Mouse (Mus musculus) spleen, postnatal 36 days (tissue): ENCODE data around the gene Ptprcap.
A peak's percentile ranks its signal among the peaks of the same experiment; 100 is the strongest.

Source experiments
- DNase-seq, 2 experiments: peaks; one replicate each; pipeline ENCODE4 v3.0.0; 2022; ENCODE audit warnings: low spot score in 2 of 2, mixed read lengths in 1 of 2

Ptprcap gene

GRCm38 (mm10) chr19:4194021-4194724 lies 40.8 kb downstream of the Ptprcap start:
- DNase-seq = no peak

DNA sequence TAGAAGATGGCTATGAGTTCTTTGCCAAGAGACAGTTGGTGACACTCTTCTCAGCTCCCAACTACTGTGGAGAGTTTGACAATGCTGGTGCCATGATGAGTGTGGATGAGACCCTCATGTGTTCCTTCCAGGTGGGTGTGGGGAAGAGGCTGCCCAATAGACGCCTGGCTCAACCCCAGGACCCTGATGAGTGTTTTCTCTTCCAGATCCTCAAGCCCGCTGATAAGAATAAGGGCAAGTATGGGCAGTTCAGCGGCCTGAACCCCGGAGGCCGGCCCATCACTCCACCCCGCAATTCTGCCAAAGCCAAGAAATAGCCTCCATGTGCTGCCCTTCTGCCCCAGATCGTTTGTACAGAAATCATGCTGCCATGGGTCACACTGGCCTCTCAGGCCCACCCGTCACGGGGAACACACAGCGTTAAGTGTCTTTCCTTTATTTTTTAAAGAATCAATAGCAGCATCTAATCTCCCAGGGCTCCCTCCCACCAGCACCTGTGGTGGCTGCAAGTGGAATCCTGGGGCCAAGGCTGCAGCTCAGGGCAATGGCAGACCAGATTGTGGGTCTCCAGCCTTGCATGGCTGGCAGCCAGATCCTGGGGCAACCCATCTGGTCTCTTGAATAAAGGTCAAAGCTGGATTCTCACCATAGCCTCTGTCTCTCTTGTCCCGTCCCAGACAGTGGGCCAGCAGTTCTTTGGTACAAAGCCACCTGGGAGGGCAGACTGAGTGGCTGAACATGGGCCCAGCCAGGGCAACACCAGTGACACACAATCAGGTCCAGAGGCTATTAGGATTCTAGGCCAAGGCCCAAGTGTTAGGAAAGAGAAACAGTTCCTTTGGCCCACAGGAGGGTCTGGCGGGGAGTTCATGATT lies 41.6 kb downstream of the Ptprcap start:
- no peak for DNase-seq

- DNase-seq = no peak
Observed at GRCm38 (mm10) chr19:4196048-4196447, 42.6 kb downstream of the Ptprcap start.

DNA sequence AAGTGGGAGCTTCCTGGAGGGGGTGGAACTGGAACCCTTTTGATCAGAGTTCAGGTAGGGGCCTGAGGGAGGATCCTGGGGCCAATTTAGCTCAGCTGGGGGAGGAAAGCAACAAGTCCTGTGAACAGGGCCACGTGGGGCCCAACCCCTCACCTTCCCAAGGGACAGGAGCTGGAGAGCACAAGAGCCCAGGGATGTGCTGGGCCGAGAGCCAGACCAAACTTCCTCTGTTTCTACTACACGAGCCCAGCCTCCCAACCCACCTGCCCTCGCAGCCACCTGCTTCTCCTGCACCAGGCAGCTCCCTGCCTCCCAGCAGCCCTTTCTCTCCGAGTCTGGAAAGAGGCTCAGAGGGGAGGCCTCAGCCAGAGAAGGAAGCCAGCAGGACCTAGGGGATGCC lies 43.1 kb downstream of the Ptprcap start:
- DNase-seq = no peak

DNA sequence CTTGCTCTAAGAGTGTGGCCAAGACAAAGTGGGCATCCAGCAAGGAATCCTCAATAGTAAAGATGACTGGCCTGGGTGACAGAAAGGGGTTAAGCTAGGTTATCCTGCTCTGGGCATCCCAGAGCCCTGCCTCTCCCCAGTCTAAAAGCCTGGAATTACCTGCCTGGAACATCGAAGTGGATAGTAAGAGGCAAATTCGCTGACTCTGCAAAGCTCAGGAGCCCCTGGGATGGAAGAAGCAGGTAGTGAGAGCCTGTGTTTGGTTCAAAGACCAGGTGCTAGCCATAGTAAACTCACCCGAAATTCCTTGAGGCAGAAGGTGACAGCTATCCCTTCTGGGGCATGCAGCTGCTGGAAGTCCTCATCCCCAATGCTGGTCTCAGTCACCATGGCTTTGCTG lies 43.8 kb downstream of the Ptprcap start:
- no peak for DNase-seq

DNA sequence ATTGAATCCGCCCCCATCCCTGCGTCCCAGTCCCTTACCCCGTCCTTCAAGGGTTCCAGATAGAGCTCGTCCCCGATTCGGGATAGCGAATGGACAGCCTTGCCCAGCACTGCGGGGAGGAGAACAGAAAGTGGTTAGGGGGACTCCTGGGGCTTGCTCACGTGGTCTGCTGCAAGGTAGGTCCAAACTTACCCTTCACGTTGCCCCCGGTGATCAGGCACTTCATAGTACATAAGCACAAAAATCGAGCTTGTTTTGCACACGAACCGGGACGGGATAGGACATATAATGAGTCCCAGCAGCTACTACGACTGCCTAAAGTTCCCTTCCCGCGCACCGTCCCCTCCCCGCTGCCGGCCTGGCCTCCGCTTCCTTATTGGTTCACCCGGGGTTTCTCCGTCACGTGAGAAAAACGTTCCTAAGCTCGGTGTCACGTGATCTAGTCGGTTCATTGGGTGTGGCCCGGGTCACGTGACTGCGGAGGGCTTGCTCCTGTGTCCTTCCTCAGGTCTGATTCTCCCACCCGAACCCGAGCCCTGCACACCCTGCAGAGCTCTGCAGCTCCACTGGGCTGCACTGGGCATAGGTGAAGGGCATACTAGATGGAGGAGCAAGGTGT lies 48.0 kb downstream of the Ptprcap start, which contains the start of gene Rad9a:
Gene Rad9a, minus strand, starts transcription at position 372 of the 619 bp plus-strand sequence.
- DNase-seq = peak; percentile 97 to 99

DNA sequence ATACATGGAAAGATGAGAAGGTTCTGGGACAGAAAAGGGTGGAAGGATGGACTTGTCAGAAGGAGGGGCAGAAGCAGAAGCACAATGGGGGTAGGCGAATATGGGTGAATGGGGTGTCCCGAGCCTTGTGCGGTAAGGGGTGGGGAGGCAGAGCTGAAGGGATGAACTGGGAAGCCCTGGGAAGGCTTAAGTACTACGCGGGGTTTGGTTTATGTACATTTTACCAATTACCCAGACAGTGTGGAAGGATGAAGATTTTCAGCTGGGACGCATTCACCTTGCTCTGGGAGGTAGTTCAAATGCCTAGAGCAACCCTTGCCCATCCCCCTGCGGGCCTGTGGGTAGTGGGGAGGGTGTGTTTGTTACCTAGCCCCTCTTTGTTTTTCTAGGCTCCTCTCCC lies 48.7 kb downstream of the Ptprcap start:
- DNase-seq = no peak

GRCm38 (mm10) chr19:4203148-4203547 lies 49.7 kb downstream of the Ptprcap start:
- peak; percentile 65 to 72 for DNase-seq

DNA sequence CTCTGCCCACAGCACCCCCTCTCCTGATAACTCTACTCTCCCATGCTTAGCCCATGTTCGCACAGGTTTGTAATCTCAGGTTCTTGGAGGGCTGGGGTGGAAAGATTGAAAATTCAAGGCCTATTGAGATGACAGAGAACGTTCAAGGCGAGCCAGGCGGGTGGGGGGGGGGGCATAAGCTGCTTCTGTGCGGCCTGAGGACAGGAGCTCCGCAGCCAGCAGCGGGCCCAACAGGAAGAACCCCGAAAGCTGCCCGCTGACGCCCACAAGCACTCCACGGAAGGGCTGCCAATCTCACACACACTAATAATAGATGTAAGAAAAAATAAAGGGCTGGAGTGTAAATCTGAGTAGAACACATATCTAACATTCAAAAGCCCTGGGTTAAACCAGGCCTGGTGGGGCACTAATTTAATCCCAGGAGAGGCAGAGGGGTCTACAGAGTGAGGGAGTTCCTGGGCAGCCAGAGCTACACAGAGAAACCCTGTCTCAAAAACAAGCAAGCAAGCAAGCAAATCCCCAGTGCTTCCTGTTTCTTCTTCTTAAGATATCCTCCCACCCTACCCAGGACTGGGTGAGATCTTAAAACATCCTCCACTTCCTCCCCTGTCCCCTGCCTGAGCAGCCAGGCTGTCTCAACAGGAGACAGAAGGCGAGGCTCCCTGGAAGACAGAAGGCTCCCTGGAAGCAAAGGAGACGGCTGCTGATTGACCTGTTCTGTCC lies 50.4 kb downstream of the Ptprcap start:
- DNase-seq = peak; percentile 74 to 79

GRCm38 (mm10) chr19:4204889-4205288 lies 51.5 kb downstream of the Ptprcap start:
- no peak for DNase-seq
